8 mouse cellular contexts compared by ENCODE assay signal in the genomic region with DNA sequence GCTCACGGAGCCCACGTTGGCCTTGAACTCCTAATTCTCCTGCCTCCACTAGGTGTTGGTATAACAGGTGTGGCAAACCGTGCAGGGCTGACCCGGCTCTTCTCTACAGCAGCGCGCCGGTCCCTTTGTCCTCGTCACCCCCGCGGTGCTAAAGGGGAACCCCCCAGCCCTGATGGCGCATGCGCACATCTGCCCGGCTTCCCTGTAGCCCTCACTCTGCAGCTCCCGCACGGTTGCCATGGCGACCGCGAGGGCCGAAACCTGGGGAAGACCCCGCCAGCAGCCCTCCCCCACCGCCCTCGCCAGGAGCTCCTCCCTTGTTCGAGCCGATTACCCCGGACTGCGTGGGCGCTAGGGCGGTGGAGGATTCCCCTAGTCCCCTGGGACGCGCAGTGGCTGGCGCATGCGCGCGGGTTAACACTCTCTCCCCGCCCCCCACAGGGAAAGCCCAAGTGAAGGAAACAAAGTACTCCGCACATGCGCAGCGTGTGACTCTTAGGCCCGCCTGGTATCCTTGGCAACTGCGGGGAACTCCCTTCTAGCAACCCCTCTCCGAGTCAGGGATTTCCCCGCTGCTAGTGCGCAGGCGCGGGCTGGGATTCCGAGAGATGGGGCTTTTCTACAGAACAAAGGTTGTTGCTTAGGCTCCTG. TPM values are rescaled to one million over a fixed set of nuclear protein-coding genes. Genes with fewer than 3 reads are reported as not detected.
DNase-seq lines count a peak whose midpoint lies in the region; ATAC-seq and TF ChIP-seq lines count a peak whose summit lies in the region.

No protein-coding gene starts in this region.

- peak overlapping the region; percentile 90 for H3K4me2 ChIP-seq in heart, embryonic 12.5 days
- peak overlapping the region; percentile 88 for H3K4me2 ChIP-seq in kidney, postnatal 0 days (ENCODE audit: low read length)
- H3K4me2 ChIP-seq in liver, embryonic 11.5 days = peak overlapping the region; percentile 84
- peak overlapping the region; percentile 78 for H3K4me2 ChIP-seq in stomach, embryonic 14.5 days (replicated peaks; ENCODE audit: low read depth, low read length)

- H3K4me3 ChIP-seq in C2C12 (ENCODE audit: insufficient read depth, poor library complexity, severe bottlenecking) = peak overlapping the region; percentile 31
- peak overlapping the region; percentile 85 for H3K4me3 ChIP-seq in erythroblast, embryonic 14.5 days (replicated peaks)
- peak overlapping the region; percentile 59 for H3K4me3 ChIP-seq in heart, embryonic 12.5 days
- peak overlapping the region; percentile 54 for H3K4me3 ChIP-seq in kidney, postnatal 0 days (replicated peaks; ENCODE audit: low read depth, low read length)
- H3K4me3 ChIP-seq in liver, embryonic 11.5 days (ENCODE audit: low read depth, low read length) = peak overlapping the region; percentile 50
- H3K4me3 ChIP-seq in stomach, embryonic 14.5 days (ENCODE audit: low read depth, low read length) = peak overlapping the region; percentile 42

- peak; percentile 64; the same call in 1 of the 2 replicates for TF ChIP-seq POLR2A in brain, embryonic 14.5 days (IDR thresholded peaks at IDR 0.05; ENCODE audit: borderline replicate concordance, extremely low read depth, insufficient read depth, insufficient read length, poor library complexity, severe bottlenecking)

- H3K36me3 ChIP-seq in C2C12 (ENCODE audit: control insufficient read depth, insufficient read depth) = peaks cover 6% of the 10 kb centered on the region
- peaks cover 21% of the 10 kb centered on the region for H3K36me3 ChIP-seq in erythroblast, embryonic 14.5 days (ENCODE audit: control insufficient read depth)
- H3K36me3 ChIP-seq in heart, embryonic 12.5 days = peaks cover 8% of the 10 kb centered on the region
- H3K36me3 ChIP-seq in kidney, postnatal 0 days (ENCODE audit: insufficient read depth, low read length) = no peaks in the 10 kb centered on the region
- no peaks in the 10 kb centered on the region; the same call in 1 of the 2 replicates for H3K36me3 ChIP-seq in liver, embryonic 11.5 days (ENCODE audit: control insufficient read depth, insufficient read depth, low read length)
- H3K36me3 ChIP-seq in stomach, embryonic 14.5 days (ENCODE audit: control insufficient read depth, insufficient read depth, low read length) = 0 out of 2 replicates have a peak, but pooled peaks cover 2% of the 10 kb centered on the region

- H3K9me3 ChIP-seq in erythroblast, embryonic 14.5 days (ENCODE audit: control insufficient read depth, low read length) = peaks cover 19% of the 10 kb centered on the region
- no peaks in the 10 kb centered on the region for H3K9me3 ChIP-seq in heart, embryonic 12.5 days (replicated peaks)
- no peaks in the 10 kb centered on the region for H3K9me3 ChIP-seq in kidney, postnatal 0 days (replicated peaks; ENCODE audit: low read length)
- no peaks in the 10 kb centered on the region for H3K9me3 ChIP-seq in liver, embryonic 11.5 days (ENCODE audit: control insufficient read depth, low read length)
- no peaks in the 10 kb centered on the region for H3K9me3 ChIP-seq in stomach, embryonic 14.5 days (ENCODE audit: control insufficient read depth, low read depth, low read length)

- peaks cover 70% of the 10 kb centered on the region for H3K4me1 ChIP-seq in erythroblast, embryonic 14.5 days (ENCODE audit: control insufficient read depth)
- H3K4me1 ChIP-seq in heart, embryonic 12.5 days (replicated peaks) = peaks cover 57% of the 10 kb centered on the region
- peaks cover 35% of the 10 kb centered on the region for H3K4me1 ChIP-seq in kidney, postnatal 0 days (replicated peaks; ENCODE audit: insufficient read depth, low read length)
- peaks cover 45% of the 10 kb centered on the region for H3K4me1 ChIP-seq in liver, embryonic 11.5 days (replicated peaks; ENCODE audit: control insufficient read depth, insufficient read depth, low read length)
- peaks cover 37% of the 10 kb centered on the region for H3K4me1 ChIP-seq in stomach, embryonic 14.5 days (ENCODE audit: control insufficient read depth, insufficient read depth, low read length)

- H3K27ac ChIP-seq in heart, embryonic 12.5 days (ENCODE audit: poor library complexity, severe bottlenecking) = peak overlapping the region; percentile 71
- H3K27ac ChIP-seq in kidney, postnatal 0 days = peak overlapping the region; percentile 74
- no peak overlapping the region for H3K27ac ChIP-seq in liver, embryonic 11.5 days (ENCODE audit: low read depth, low read length)
- peak overlapping the region; percentile 80 for H3K27ac ChIP-seq in stomach, embryonic 14.5 days (ENCODE audit: low read length)

- H3ac ChIP-seq in C2C12 (ENCODE audit: control insufficient read depth, insufficient read length, low read depth) = peak overlapping the region; percentile 69

- H3K27me3 ChIP-seq in C2C12 (ENCODE audit: control insufficient read depth, insufficient read depth, insufficient read length) = no peaks in the 10 kb centered on the region
- peaks cover 50% of the 10 kb centered on the region for H3K27me3 ChIP-seq in erythroblast, embryonic 14.5 days (ENCODE audit: control insufficient read depth)
- H3K27me3 ChIP-seq in heart, embryonic 12.5 days (replicated peaks) = peaks cover 29% of the 10 kb centered on the region
- peaks cover 19% of the 10 kb centered on the region for H3K27me3 ChIP-seq in kidney, postnatal 0 days (ENCODE audit: insufficient read depth, low read length)
- H3K27me3 ChIP-seq in liver, embryonic 11.5 days (replicated peaks; ENCODE audit: control insufficient read depth, insufficient read depth, low read length) = peaks cover 42% of the 10 kb centered on the region
- H3K27me3 ChIP-seq in stomach, embryonic 14.5 days (ENCODE audit: control insufficient read depth, insufficient read depth, low read length) = 0 out of 2 replicates have a peak, but pooled peaks cover 9% of the 10 kb centered on the region

- no peaks in the 10 kb centered on the region for H3K79me2 ChIP-seq in C2C12 (ENCODE audit: control insufficient read depth, insufficient read depth)

- ATAC-seq in heart, embryonic 12.5 days (ENCODE audit: insufficient number of reproducible peaks, low FRiP score) = peak; percentile 91
- peak; percentile 85 for ATAC-seq in kidney, postnatal 0 days (replicated peaks; ENCODE audit: low FRiP score, low read depth)
- peak; percentile 88 for ATAC-seq in liver, embryonic 11.5 days (replicated peaks; ENCODE audit: low FRiP score)
- ATAC-seq in stomach, embryonic 14.5 days (ENCODE audit: insufficient number of reproducible peaks, insufficient read depth, low FRiP score, low read depth) = peak; percentile 91

- under 1% methylated on average over 46 of the region's 46 CpGs for WGBS in heart, embryonic 12.5 days
- under 1% methylated on average over 46 of the region's 46 CpGs for WGBS in kidney, postnatal 0 days
- under 1% methylated on average over 46 of the region's 46 CpGs for WGBS in liver, embryonic 11.5 days
- WGBS in stomach, embryonic 14.5 days = under 1% methylated on average over 46 of the region's 46 CpGs

- no peak for TF ChIP-seq CTCF in C2C12 (IDR thresholded peaks at IDR 0.05; ENCODE audit: control insufficient read depth, insufficient read depth, insufficient read length)
- no peak for TF ChIP-seq CTCF in brain, embryonic 14.5 days (IDR thresholded peaks at IDR 0.05; ENCODE audit: borderline replicate concordance, extremely low read depth, insufficient read depth, insufficient read length)
- TF ChIP-seq CTCF in kidney, postnatal 0 days (IDR thresholded peaks at IDR 0.05; ENCODE audit: low read depth) = no peak

- DNase-seq in brain, embryonic 14.5 days (ENCODE audit: low read depth) = peak; percentile 100
- peak; percentile 100 for DNase-seq in kidney, postnatal 0 days (ENCODE audit: low spot score)
- peak; percentile 97 for DNase-seq in liver, embryonic 11.5 days (ENCODE audit: low spot score)
- DNase-seq in naive thymus-derived CD4-positive, alpha-beta T cell, adult 2 months (ENCODE audit: low read depth) = peak; percentile 100

- no peaks in the 10 kb centered on the region for H3K79me3 ChIP-seq in C2C12 (ENCODE audit: low read depth)

- peak overlapping the region; percentile 69 for H3K9ac ChIP-seq in heart, embryonic 12.5 days
- peak overlapping the region; percentile 41; the same call in 1 of the 2 replicates for H3K9ac ChIP-seq in kidney, postnatal 0 days (ENCODE audit: low read depth, low read length)
- peak overlapping the region; percentile 49 for H3K9ac ChIP-seq in liver, embryonic 11.5 days (ENCODE audit: low read depth, low read length)
- H3K9ac ChIP-seq in stomach, embryonic 14.5 days (replicated peaks; ENCODE audit: low read depth, low read length) = peak overlapping the region; percentile 40

RNA-seq across cellular contexts. Expression of a gene that starts 2.4 kb away (rescaled TPM):
- polyA plus RNA-seq in C2C12 (2012; fragmentation: generic; extraction: Trizol) = 3.2 TPM
- 37.8 and 38.4 TPM in 2 replicates for polyA plus RNA-seq in brain, embryonic 14.5 days (2012; rRNA removed)
- polyA plus RNA-seq in erythroblast, embryonic 14.5 days (2012) = 0.16 and 0.21 TPM in 2 replicates
- polyA plus RNA-seq in heart, embryonic 12.5 days (2016; fragmentation: Nextera tagmentation; extraction: Ambion mirVana) = 1.7 and 1.8 TPM in 2 replicates
- polyA plus RNA-seq in kidney, postnatal 0 days (2015; fragmentation: Nextera tagmentation; extraction: Ambion mirVana) = 4.2 and 5.5 TPM in 2 replicates
- 0.47 and 0.73 TPM in 2 replicates for polyA plus RNA-seq in liver, embryonic 11.5 days (2014; fragmentation: Nextera tagmentation; extraction: Ambion mirVana)
- 1.6 and 2.1 TPM in 2 replicates for polyA plus RNA-seq in stomach, embryonic 14.5 days (2014; fragmentation: Nextera tagmentation; extraction: Ambion mirVana)

RNA-seq across cellular contexts. Expression of a gene that starts 8.3 kb away (rescaled TPM):
- polyA plus RNA-seq in C2C12 (2012; fragmentation: generic; extraction: Trizol) = 142 TPM
- polyA plus RNA-seq in brain, embryonic 14.5 days (2012; rRNA removed) = 94.9 and 111 TPM in 2 replicates
- polyA plus RNA-seq in erythroblast, embryonic 14.5 days (2012) = 37.3 and 38.8 TPM in 2 replicates
- polyA plus RNA-seq in heart, embryonic 12.5 days (2016; fragmentation: Nextera tagmentation; extraction: Ambion mirVana) = 81.8 and 87.0 TPM in 2 replicates
- polyA plus RNA-seq in kidney, postnatal 0 days (2015; fragmentation: Nextera tagmentation; extraction: Ambion mirVana) = 87.2 and 90.3 TPM in 2 replicates
- polyA plus RNA-seq in liver, embryonic 11.5 days (2014; fragmentation: Nextera tagmentation; extraction: Ambion mirVana) = 110 and 112 TPM in 2 replicates
- polyA plus RNA-seq in stomach, embryonic 14.5 days (2014; fragmentation: Nextera tagmentation; extraction: Ambion mirVana) = 92.1 and 102 TPM in 2 replicates

RNA-seq across cellular contexts. Expression of a gene that starts 26.0 kb away (rescaled TPM):
- 4.4 TPM for polyA plus RNA-seq in C2C12 (2012; fragmentation: generic; extraction: Trizol)
- polyA plus RNA-seq in brain, embryonic 14.5 days (2012; rRNA removed) = 27.2 and 38.6 TPM in 2 replicates
- polyA plus RNA-seq in erythroblast, embryonic 14.5 days (2012) = 28.7 and 50.4 TPM in 2 replicates
- 2.5 and 2.7 TPM in 2 replicates for polyA plus RNA-seq in heart, embryonic 12.5 days (2016; fragmentation: Nextera tagmentation; extraction: Ambion mirVana)
- polyA plus RNA-seq in kidney, postnatal 0 days (2015; fragmentation: Nextera tagmentation; extraction: Ambion mirVana) = 6.8 and 7.5 TPM in 2 replicates
- 13.4 and 14.5 TPM in 2 replicates for polyA plus RNA-seq in liver, embryonic 11.5 days (2014; fragmentation: Nextera tagmentation; extraction: Ambion mirVana)
- polyA plus RNA-seq in stomach, embryonic 14.5 days (2014; fragmentation: Nextera tagmentation; extraction: Ambion mirVana) = 5.8 and 8.7 TPM in 2 replicates

RNA-seq across cellular contexts. Expression of a gene that starts 27.1 kb away (rescaled TPM):
- polyA plus RNA-seq in C2C12 (2012; fragmentation: generic; extraction: Trizol) = 0.13 TPM
- 1.2 and 1.3 TPM in 2 replicates for polyA plus RNA-seq in brain, embryonic 14.5 days (2012; rRNA removed)
- 0.03 and 0.06 TPM in 2 replicates for polyA plus RNA-seq in erythroblast, embryonic 14.5 days (2012)
- 0.11 TPM in 1 of 2 replicates, not detected in the other for polyA plus RNA-seq in heart, embryonic 12.5 days (2016; fragmentation: Nextera tagmentation; extraction: Ambion mirVana)
- polyA plus RNA-seq in kidney, postnatal 0 days (2015; fragmentation: Nextera tagmentation; extraction: Ambion mirVana) = 0.09 and 0.11 TPM in 2 replicates
- 0.18 and 0.34 TPM in 2 replicates for polyA plus RNA-seq in liver, embryonic 11.5 days (2014; fragmentation: Nextera tagmentation; extraction: Ambion mirVana)
- polyA plus RNA-seq in stomach, embryonic 14.5 days (2014; fragmentation: Nextera tagmentation; extraction: Ambion mirVana) = 4.2 and 4.8 TPM in 2 replicates

RNA-seq across cellular contexts. Expression of a gene that starts 31.7 kb away (rescaled TPM):
- polyA plus RNA-seq in C2C12 (2012; fragmentation: generic; extraction: Trizol) = 4,918 TPM
- 3,092 and 4,066 TPM in 2 replicates for polyA plus RNA-seq in brain, embryonic 14.5 days (2012; rRNA removed)
- polyA plus RNA-seq in erythroblast, embryonic 14.5 days (2012) = 441 and 685 TPM in 2 replicates
- polyA plus RNA-seq in heart, embryonic 12.5 days (2016; fragmentation: Nextera tagmentation; extraction: Ambion mirVana) = 2,379 and 2,528 TPM in 2 replicates
- 5,183 and 5,941 TPM in 2 replicates for polyA plus RNA-seq in kidney, postnatal 0 days (2015; fragmentation: Nextera tagmentation; extraction: Ambion mirVana)
- polyA plus RNA-seq in liver, embryonic 11.5 days (2014; fragmentation: Nextera tagmentation; extraction: Ambion mirVana) = 3,876 and 4,144 TPM in 2 replicates
- 5,566 and 6,204 TPM in 2 replicates for polyA plus RNA-seq in stomach, embryonic 14.5 days (2014; fragmentation: Nextera tagmentation; extraction: Ambion mirVana)

Comparison
In these comparisons a context has a peak if more than half of its experiments do, and no peak if none do; other contexts are left out.
1. H3K4me3 ChIP-seq: peak in every context shown above with its lines; median percentile 85 in erythroblast, embryonic 14.5 days; 59 in heart, embryonic 12.5 days; 54 in kidney, postnatal 0 days; 50 in liver, embryonic 11.5 days; 42 in stomach, embryonic 14.5 days; 31 in C2C12.